Mouse (Mus musculus): ENCODE data around the gene Vapb. TPM values are rescaled to one million over a fixed set of nuclear protein-coding genes. Genes with fewer than 3 reads are reported as not detected.
A peak's percentile ranks its signal among the peaks of the same experiment; 100 is the strongest.

The Vapb gene
- polyA plus RNA-seq, 1 experiment from 2014 or later = 20.7 TPM

DNA sequence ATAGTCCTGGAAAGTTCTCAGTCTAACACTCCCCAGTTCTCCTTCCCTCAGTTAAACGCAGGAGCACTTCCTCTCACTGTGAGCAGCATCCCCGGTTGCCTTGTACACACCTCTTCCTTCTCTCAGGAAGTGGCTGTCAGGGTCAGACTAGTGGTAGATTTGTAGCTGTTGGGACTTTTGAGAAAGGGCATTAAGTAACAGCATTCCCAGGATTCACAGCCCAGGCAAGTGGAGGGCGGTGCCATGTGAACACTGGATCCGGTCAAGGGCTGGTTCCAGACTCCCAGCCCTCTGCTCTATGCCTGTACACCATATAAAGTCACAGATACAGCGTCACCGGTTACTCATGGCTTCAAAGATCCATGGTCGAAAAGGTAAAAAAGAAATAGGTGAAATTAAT, 71.6 kb downstream of the Vapb start:
- Histone ChIP-seq H3K27ac (ENCODE audit: low read length) (no peak overlapping the region), H3K9ac (ENCODE audit: low read length) (no peak overlapping the region), H3K9me3 (replicated peaks; ENCODE audit: control insufficient read depth, low read length) (no peaks in the 10 kb centered on the region), H3K4me3 (ENCODE audit: low read length) (no peak overlapping the region), H3K4me2 (ENCODE audit: low read depth, low read length) (no peak overlapping the region), H3K36me3 (ENCODE audit: control insufficient read depth, insufficient read depth) (no peaks in the 10 kb centered on the region), H3K4me1 (ENCODE audit: control insufficient read depth, insufficient read depth, low read length) (no peaks in the 10 kb centered on the region), H3K27me3 (ENCODE audit: control insufficient read depth, insufficient read depth, low read length) (no peaks in the 10 kb centered on the region)
- WGBS = 72% methylated on average over 7 of the region's 7 CpGs
- no peak for ATAC-seq (replicated peaks; ENCODE audit: extremely low read depth, insufficient read depth, low FRiP score)

DNA sequence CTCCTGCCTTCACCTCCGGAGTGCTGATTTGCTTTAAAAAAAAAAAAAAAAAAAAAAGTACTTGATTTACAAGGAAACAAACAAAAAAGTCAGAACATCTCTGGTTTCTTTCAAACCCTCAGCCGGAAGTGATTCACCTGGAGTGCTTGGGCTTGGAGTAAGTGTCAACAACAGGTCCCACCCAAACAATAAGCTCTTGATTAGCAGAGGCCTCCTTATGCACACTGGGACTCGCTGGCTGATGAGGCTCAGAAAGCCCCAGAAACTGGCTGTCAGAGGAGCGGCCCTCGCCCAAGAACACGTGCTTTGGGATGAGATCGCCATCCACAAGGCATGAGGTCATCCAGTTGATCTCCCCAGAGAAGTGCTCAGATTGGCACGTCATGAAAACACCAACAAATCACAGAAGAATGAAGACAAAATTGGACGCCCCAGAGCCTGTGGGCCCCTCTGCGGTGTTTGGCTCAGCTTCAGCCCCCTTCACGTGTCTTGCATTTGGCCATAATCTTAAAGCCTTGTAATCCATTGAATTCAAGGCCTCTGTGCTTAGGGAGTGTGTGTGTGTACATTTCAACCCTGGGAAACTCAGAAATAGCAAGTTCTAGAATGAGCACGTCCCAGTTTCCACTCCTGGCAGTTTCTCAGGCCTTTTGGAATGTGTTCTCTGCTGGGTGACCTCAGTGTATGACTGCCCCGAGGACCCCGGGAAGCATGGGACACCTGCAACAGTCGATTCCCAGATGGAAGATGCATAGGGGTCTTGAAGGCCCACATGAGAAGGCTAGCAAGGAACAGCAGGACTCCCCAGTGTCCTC, 72.9 kb downstream of the Vapb start:
- Histone ChIP-seq H3K4me1 (ENCODE audit: control insufficient read depth, insufficient read depth, low read length) (no peaks in the 10 kb centered on the region), H3K27me3 (ENCODE audit: control insufficient read depth, insufficient read depth, low read length) (no peaks in the 10 kb centered on the region), H3K36me3 (ENCODE audit: control insufficient read depth, insufficient read depth) (no peaks in the 10 kb centered on the region), H3K4me2 (ENCODE audit: low read depth, low read length) (no peak overlapping the region), H3K27ac (ENCODE audit: low read length) (no peak overlapping the region), H3K9me3 (replicated peaks; ENCODE audit: control insufficient read depth, low read length) (no peaks in the 10 kb centered on the region), H3K4me3 (ENCODE audit: low read length) (no peak overlapping the region), H3K9ac (ENCODE audit: low read length) (no peak overlapping the region)
- ATAC-seq (replicated peaks; ENCODE audit: extremely low read depth, insufficient read depth, low FRiP score) = peak; percentile 32; the same call in 1 of the 2 replicates
- WGBS = 68% methylated on average over 15 of the region's 15 CpGs

DNA sequence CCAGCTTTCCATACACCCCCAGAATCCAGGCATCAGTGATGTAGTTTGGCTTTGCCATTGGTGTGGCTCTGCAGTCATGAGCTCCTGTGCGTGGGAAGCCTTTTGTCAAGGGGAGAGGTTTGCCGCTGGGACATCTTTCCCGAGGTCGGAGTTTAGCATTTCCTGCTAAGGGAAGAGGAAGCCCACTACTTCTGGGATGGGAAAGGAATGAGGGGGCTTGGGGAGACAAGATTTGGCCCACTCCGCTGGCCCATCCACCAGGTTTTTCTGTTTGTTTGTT, 73.5 kb downstream of the Vapb start:
- WGBS = 74% methylated on average over 5 of the region's 5 CpGs
- Histone ChIP-seq H3K9ac (ENCODE audit: low read length) (no peak overlapping the region), H3K27ac (ENCODE audit: low read length) (no peak overlapping the region), H3K9me3 (replicated peaks; ENCODE audit: control insufficient read depth, low read length) (no peaks in the 10 kb centered on the region), H3K27me3 (ENCODE audit: control insufficient read depth, insufficient read depth, low read length) (no peaks in the 10 kb centered on the region), H3K36me3 (ENCODE audit: control insufficient read depth, insufficient read depth) (no peaks in the 10 kb centered on the region), H3K4me1 (ENCODE audit: control insufficient read depth, insufficient read depth, low read length) (no peaks in the 10 kb centered on the region), H3K4me3 (ENCODE audit: low read length) (no peak overlapping the region), H3K4me2 (ENCODE audit: low read depth, low read length) (no peak overlapping the region)
- no peak for ATAC-seq (replicated peaks; ENCODE audit: extremely low read depth, insufficient read depth, low FRiP score)

DNA sequence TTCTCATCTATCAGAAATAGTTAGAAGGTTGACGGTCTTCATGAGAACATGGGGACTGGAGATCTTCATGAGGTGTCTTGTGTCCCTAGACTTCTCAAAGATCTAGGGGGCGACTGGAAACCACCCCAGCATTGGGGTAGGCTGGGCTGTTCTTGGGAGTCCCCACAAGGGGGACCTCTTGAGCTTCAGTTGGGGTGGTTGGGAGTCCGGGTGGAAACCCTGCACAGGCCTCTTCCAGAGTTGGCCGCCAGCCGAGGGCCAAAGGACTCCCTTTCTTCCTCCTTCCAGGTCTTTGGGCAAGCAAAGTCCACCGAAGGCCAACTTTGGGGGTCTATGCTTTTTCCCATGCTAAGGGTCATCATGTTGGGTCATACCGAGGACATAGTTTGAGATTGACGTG, 74.5 kb downstream of the Vapb start:
- H3K9me3 ChIP-seq (replicated peaks; ENCODE audit: control insufficient read depth, low read length) = peaks cover 5% of the 10 kb centered on the region
- H3K4me3 ChIP-seq (ENCODE audit: low read length) = no peak overlapping the region
- H3K9ac ChIP-seq (ENCODE audit: low read length) = no peak overlapping the region
- no peaks in the 10 kb centered on the region for H3K4me1 ChIP-seq (ENCODE audit: control insufficient read depth, insufficient read depth, low read length)
- no peak overlapping the region for H3K4me2 ChIP-seq (ENCODE audit: low read depth, low read length)
- H3K27ac ChIP-seq (ENCODE audit: low read length) = no peak overlapping the region
- 72% methylated on average over 8 of the region's 8 CpGs for WGBS
- no peaks in the 10 kb centered on the region for H3K36me3 ChIP-seq (ENCODE audit: control insufficient read depth, insufficient read depth)
- H3K27me3 ChIP-seq (ENCODE audit: control insufficient read depth, insufficient read depth, low read length) = no peaks in the 10 kb centered on the region
- ATAC-seq (replicated peaks; ENCODE audit: extremely low read depth, insufficient read depth, low FRiP score) = no peak

DNA sequence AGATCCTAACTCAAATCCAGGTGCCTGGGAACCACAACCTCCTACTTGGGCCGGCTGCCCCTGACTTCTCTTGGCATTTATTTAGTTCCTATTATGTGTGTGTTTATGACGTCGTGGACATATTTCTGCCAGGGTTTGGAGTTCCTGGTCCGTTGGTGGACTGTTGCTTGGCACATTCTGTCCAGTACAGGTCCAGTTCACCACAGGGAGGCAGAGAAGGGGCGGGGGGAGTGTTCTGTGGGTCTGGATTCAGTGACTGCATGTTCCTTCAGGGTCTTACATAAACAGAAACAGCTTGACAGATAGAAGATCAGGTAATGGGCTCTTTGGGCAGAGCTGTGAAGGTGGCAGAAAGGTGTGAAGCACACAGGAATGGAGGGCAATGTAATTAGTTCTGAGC, 75.8 kb downstream of the Vapb start:
- WGBS = 76% methylated on average over 5 of the region's 5 CpGs
- H3K4me1 ChIP-seq (ENCODE audit: control insufficient read depth, insufficient read depth, low read length) = no peaks in the 10 kb centered on the region
- no peak for ATAC-seq (replicated peaks; ENCODE audit: extremely low read depth, insufficient read depth, low FRiP score)
- no peak overlapping the region for H3K9ac ChIP-seq (ENCODE audit: low read length)
- H3K4me2 ChIP-seq (ENCODE audit: low read depth, low read length) = no peak overlapping the region
- peaks cover 10% of the 10 kb centered on the region for H3K9me3 ChIP-seq (replicated peaks; ENCODE audit: control insufficient read depth, low read length)
- no peak overlapping the region for H3K27ac ChIP-seq (ENCODE audit: low read length)
- H3K4me3 ChIP-seq (ENCODE audit: low read length) = no peak overlapping the region
- H3K27me3 ChIP-seq (ENCODE audit: control insufficient read depth, insufficient read depth, low read length) = no peaks in the 10 kb centered on the region
- no peaks in the 10 kb centered on the region for H3K36me3 ChIP-seq (ENCODE audit: control insufficient read depth, insufficient read depth)

DNA sequence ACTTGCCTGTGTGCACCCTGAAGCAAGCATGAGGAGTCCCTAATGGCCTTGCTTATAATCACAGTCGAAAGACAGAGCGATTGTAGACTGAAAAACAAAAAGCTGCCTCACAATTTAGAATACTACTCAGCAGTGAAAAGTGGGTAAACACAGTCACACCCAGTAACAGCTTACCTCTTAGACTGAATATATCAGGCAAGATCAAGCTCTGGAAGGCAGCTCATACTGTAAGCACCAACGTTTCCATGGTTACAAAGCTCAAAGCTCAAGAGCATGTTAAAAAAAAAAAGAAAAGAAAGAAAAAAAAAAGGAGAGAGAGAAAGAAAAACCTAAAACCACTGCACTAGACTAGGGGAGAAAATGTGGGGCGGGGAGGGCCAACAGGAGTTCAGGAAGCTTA, 89.0 kb downstream of the Vapb start:
- Histone ChIP-seq H3K9ac (ENCODE audit: low read length) (no peak overlapping the region), H3K4me2 (ENCODE audit: low read depth, low read length) (no peak overlapping the region), H3K4me3 (ENCODE audit: low read length) (no peak overlapping the region), H3K27ac (ENCODE audit: low read length) (no peak overlapping the region), H3K4me1 (ENCODE audit: control insufficient read depth, insufficient read depth, low read length) (no peaks in the 10 kb centered on the region), H3K36me3 (ENCODE audit: control insufficient read depth, insufficient read depth) (no peaks in the 10 kb centered on the region), H3K9me3 (replicated peaks; ENCODE audit: control insufficient read depth, low read length) (no peaks in the 10 kb centered on the region), H3K27me3 (ENCODE audit: control insufficient read depth, insufficient read depth, low read length) (no peaks in the 10 kb centered on the region)
- no peak for ATAC-seq (replicated peaks; ENCODE audit: extremely low read depth, insufficient read depth, low FRiP score)
- WGBS = 79% methylated on average over 4 of the region's 4 CpGs

DNA sequence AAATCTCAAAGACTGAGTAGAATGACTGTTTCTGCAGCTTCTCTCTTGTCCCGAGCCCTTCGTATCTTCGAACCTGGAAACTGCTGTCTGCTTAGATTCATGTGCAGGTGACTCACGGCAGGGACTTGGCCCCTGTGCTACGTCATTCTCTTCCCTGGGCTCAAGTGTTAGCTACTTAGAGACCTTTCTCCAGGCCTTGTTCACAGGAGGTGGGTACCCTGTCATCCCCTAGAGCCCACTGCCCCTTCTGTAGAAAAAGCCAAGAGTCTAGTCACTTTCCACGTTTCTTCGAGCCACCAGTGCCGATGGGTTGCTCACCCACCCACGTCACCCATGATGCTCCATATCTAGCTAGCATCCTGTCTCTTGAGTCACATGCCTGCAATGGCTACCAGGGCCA, 89.9 kb downstream of the Vapb start:
- H3K4me1 ChIP-seq (ENCODE audit: control insufficient read depth, insufficient read depth, low read length) = no peaks in the 10 kb centered on the region
- no peak overlapping the region for H3K4me3 ChIP-seq (ENCODE audit: low read length)
- no peak overlapping the region for H3K9ac ChIP-seq (ENCODE audit: low read length)
- 89% methylated on average over 9 of the region's 9 CpGs for WGBS
- no peaks in the 10 kb centered on the region for H3K27me3 ChIP-seq (ENCODE audit: control insufficient read depth, insufficient read depth, low read length)
- no peak overlapping the region for H3K4me2 ChIP-seq (ENCODE audit: low read depth, low read length)
- no peak overlapping the region for H3K27ac ChIP-seq (ENCODE audit: low read length)
- no peaks in the 10 kb centered on the region for H3K9me3 ChIP-seq (replicated peaks; ENCODE audit: control insufficient read depth, low read length)
- no peak for ATAC-seq (replicated peaks; ENCODE audit: extremely low read depth, insufficient read depth, low FRiP score)
- H3K36me3 ChIP-seq (ENCODE audit: control insufficient read depth, insufficient read depth) = no peaks in the 10 kb centered on the region

DNA sequence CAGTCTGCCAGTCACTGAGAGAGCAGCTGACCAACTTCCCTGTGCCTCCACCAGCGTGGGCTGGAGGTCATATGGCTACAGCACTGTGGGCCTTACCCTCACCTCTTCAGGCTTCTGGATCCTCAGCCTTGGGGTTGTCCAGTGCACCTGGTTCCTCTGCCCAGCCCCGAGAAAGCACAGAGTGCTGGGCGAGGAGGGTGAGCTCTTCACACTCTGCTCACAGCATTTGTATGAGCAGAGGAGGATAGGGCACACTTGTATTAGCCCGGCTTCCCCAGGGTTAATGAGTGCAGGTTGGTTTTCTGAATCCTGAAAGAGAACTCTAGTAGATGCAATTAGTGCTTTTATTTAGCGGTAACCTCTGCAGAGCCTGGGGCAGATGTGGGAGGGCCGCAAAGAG, 90.8 kb downstream of the Vapb start:
- H3K4me3 ChIP-seq (ENCODE audit: low read length) = no peak overlapping the region
- no peak overlapping the region for H3K9ac ChIP-seq (ENCODE audit: low read length)
- no peak for ATAC-seq (replicated peaks; ENCODE audit: extremely low read depth, insufficient read depth, low FRiP score)
- no peaks in the 10 kb centered on the region for H3K4me1 ChIP-seq (ENCODE audit: control insufficient read depth, insufficient read depth, low read length)
- no peak overlapping the region for H3K4me2 ChIP-seq (ENCODE audit: low read depth, low read length)
- no peaks in the 10 kb centered on the region for H3K27me3 ChIP-seq (ENCODE audit: control insufficient read depth, insufficient read depth, low read length)
- H3K9me3 ChIP-seq (replicated peaks; ENCODE audit: control insufficient read depth, low read length) = no peaks in the 10 kb centered on the region
- no peak overlapping the region for H3K27ac ChIP-seq (ENCODE audit: low read length)
- H3K36me3 ChIP-seq (ENCODE audit: control insufficient read depth, insufficient read depth) = no peaks in the 10 kb centered on the region
- WGBS = 79% methylated on average over 6 of the region's 6 CpGs

DNA sequence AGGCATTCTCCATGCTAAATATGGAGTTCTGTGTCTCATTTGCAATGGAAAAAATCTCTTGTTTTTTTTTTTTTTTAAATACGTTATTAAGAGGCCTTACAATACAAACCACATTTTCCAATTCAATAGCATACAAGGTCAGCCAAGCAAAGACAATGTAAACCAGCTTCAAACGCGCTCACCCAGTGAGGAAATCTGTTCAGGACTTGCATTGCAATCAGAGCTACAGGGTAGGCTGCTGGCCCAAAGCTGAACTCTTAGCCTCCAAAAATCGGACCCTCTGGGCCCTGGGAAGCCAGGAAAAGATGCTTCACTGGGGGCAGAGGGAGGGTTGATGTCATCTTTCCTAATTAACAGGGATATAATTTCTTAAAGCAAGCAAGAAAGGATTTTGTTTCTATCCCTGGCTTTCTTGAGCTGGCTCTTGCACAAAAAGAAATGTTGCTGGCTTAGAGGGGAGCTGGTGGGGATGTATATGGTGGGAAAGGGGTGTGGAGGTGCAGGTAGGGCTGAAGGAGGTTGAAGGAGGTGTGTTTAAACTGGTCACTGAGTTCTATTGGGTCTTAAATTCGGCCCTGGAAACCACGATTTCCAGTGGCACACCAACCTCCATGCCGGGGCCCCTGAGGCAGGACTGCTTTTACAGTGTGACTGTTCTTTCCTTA, 95.6 kb downstream of the Vapb start:
- Histone ChIP-seq H3K9ac (ENCODE audit: low read length) (no peak overlapping the region), H3K27me3 (ENCODE audit: control insufficient read depth, insufficient read depth, low read length) (no peaks in the 10 kb centered on the region), H3K4me1 (ENCODE audit: control insufficient read depth, insufficient read depth, low read length) (no peaks in the 10 kb centered on the region), H3K27ac (ENCODE audit: low read length) (no peak overlapping the region), H3K4me2 (ENCODE audit: low read depth, low read length) (no peak overlapping the region), H3K9me3 (replicated peaks; ENCODE audit: control insufficient read depth, low read length) (no peaks in the 10 kb centered on the region), H3K4me3 (ENCODE audit: low read length) (no peak overlapping the region), H3K36me3 (ENCODE audit: control insufficient read depth, insufficient read depth) (no peaks in the 10 kb centered on the region)
- 78% methylated on average over 7 of the region's 7 CpGs for WGBS
- ATAC-seq (replicated peaks; ENCODE audit: extremely low read depth, insufficient read depth, low FRiP score) = no peak
